Mouse (Mus musculus): ENCODE measurements around the gene Vash2.
"Not testable (repeated sequence)": the region's sequence is repeated elsewhere in the genome, so short reads cannot be mapped to it uniquely, and the experiment has no call there.

Vash2 gene

GRCm38 (mm10) chr1:190974191-190974590 is 4.9 kb downstream of the Vash2 start:
- DNase-seq: no peak

GRCm38 (mm10) chr1:190972612-190973192 is 6.4 kb downstream of the Vash2 start:
- no peak for DNase-seq

DNA sequence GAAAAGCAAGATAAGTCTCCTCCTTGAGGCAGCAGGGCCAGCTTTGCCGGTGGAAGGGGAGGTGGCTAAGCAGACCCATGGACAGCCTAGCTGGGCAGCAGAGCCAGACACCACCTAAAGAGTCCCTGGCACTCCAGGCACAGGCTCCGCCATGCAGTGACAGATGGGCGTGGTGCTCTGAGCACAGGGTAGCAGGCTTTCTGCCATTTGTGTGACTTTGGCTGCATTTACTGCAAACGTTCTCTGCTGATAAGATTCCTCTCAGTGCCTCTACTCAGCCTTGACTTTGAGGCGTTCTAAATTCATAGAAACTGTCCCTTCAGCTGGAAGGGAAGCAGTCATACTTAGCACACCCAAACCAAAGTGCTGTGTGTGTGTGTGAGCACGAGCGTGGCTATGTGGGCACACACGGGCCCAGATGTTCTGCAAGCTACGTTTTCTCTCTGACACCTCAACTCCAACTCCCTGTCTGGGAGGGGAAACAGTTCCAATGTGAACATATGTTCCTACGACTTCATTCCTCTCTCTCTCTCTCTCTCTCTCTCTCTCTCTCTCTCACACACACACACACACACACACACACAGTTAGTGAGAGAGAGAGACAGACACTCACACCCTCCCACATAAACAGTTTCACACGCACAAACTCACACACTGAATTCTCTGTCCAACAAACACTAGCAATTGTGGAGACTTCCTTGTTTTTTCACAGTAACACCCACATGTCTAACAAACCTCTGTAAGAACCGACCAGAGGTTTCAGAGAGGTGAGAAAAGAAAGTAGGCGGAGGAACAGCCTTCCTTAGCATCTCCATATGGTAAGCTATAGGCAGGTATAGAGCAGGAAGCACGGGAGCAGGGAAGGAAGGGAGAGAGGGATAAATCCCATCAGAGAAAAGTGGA is 7.1 kb downstream of the Vash2 start:
- DNase-seq: no peak

DNA sequence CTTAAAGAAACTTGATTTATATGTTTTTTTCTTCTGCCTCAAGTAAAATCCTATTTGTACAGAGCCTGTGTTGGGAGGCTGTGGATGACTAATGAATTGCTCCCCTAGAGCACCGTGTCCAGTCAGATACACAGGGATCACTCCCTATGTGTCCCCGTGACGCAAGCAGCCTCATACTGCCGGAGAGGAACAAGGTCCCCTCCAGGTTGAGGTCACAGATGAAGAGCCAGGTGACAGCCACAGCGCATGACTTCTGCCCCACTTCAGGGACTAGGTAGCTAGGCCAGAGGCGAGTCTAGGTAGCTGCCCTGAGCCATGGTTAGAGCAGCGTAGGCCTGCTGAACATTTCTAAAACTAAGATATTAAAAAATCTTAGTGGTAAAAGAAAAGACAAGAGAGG is 11.1 kb downstream of the Vash2 start:
- DNase-seq: no peak

DNA sequence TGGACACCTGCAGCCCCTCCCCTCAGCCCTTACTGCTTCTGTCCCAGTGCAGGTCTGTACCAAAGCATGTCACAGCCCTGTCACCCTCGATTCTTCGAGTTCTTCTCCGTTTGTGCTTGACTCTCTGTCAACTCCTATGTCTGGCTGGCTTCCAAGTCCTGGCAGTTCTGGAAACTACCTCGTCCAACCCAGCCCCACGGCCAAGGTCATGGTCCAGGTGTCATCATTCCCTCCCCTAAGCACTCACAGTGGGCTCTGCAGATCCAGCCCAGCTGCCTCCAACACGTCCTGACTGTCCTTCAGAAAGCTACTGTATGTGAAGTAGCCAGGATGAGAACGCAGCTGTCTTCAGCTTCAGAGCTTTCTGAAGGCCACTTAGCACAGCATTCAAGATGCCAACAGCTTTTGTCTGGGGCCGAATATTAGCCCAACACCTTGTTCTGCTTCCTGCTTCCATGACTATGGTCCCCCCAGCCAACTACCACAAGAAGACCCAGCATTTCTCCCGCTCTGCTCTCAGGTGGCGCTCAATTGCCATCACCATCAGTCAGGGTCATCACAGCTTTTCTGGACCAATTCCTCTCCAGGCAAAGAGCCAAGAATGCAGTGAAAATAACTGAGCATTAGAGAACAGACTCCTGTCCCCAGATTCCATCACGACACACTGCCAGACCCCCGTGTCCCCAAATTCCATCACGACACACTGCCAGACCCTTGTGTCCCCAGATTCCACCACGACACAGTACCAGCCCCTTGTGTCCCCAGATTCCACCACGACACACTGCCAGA is 13.9 kb downstream of the Vash2 start:
- DNase-seq: no peak

- no peak for DNase-seq
These were observed 16.3 kb downstream of the Vash2 start for GRCm38 (mm10) chr1:190962760-190963159.

DNA sequence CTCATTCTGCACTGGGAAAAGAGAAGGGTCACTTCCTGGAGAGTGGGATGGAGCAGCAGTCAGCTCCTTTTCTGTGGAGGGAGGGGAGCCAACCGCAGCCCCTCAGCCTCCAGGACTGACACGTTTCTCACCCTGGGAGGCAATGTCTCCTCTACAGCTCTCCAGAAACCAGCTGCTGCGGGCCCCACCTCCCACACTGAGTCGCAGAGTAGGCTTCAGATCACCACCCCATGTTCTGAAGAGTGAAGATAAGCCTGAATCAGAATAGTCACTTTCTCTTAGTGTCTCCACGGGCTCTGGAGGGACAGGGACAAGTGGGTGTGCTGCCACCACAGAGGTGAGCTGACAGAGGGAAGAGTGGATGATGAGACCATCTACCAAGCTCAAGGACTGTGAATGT is 20.3 kb downstream of the Vash2 start:
- DNase-seq: no peak

- no peak for DNase-seq
These were observed 26.1 kb downstream of the Vash2 start for GRCm38 (mm10) chr1:190953009-190953408.

- DNase-seq: no peak
These were observed 28.1 kb downstream of the Vash2 start for GRCm38 (mm10) chr1:190951014-190951413.

DNA sequence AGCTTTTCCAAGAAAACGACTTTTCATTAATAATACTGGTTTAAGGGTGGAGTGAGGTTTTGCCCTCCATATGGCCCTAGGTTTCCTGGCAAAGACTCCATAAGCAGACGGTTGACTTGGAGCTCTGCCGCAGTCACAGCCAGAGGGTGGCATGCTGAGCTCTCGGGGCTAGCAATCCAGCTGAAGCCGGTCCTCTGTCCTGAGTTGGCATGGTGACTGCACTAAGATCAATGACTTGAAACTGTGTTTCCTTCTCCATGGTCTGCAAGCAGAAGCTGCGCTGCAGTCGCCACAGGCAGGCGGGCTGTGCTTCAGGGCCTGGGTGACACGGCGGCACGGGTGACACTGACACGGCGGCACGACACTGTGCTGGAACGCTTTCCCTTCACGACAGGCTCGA is 30.2 kb downstream of the Vash2 start:
- no peak for DNase-seq

- no peak for DNase-seq
These were observed 30.7 kb downstream of the Vash2 start for GRCm38 (mm10) chr1:190948439-190948838.

- no peak for DNase-seq
These were observed 31.1 kb downstream of the Vash2 start for GRCm38 (mm10) chr1:190947986-190948385.

DNA sequence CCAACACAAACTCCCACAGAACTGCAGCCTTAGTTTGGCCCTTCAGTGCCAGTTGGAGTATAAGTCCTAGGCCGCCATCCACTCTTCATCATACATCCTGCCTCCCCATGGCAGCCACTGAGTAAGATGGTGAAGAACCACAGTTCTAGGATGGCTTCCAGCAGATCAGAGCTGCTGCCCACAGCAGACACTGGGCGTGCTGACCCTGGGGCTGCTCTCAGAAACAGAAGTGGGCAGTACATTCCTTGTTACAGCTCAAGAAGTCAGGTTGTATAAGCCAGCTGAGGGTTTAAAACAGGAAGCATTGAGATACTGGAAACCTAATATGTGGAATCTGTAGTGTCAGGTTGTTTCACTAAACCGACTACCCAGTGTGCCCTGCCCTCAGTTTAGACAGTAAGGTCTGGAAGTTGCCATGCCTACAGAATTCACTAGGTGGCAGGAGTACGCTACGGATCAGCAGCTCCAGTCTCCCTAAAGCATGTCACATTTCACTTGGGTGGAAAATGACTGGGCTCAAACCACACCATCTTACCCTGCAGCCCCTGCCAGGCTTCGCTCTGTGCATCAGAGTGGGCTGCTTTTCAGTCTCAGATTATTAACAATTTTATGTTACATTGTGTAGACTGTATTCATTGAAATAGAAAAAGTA is 34.9 kb downstream of the Vash2 start:
- peak; percentile 77 for DNase-seq

DNA sequence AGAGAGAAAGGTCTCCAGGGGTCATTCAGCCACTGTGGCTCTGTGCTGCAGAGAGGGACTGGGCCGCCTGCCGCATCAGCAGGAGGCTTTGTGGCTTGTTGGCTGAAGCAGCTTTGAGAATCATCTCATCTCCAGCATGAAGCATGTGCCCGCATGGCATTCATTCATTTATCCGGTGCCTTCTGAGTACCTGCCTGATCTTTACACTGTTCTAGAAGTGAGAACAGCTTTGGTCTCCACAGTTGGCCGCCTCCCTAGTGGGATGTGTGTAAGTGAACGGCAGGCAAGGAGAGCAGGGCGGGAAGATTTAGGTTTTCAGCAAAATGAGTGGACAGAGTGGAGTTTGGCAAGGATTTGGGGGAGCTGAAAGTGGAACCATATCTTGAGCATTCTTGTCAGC is 39.3 kb downstream of the Vash2 start:
- DNase-seq: no peak

DNA sequence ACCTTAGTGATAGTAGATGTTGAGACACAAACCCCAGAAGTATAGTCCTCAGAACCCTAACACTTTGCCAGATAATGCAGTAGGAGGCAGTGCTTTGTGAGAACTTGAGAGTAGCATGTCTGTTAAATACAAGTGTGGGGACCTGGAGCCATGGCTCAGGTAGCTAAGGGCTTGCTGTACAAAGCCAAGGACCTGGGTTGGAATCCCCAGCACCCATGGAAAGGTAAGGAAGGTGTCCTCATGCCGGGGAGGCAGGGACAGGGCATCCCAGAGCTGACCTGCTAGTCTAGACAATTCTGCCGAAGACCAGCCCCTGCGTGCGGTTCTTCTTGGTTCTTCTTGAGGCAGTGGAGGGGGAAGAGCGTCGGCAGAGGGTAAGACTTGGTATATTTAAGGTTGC is 48.9 kb downstream of the Vash2 start:
- DNase-seq: no peak

DNA sequence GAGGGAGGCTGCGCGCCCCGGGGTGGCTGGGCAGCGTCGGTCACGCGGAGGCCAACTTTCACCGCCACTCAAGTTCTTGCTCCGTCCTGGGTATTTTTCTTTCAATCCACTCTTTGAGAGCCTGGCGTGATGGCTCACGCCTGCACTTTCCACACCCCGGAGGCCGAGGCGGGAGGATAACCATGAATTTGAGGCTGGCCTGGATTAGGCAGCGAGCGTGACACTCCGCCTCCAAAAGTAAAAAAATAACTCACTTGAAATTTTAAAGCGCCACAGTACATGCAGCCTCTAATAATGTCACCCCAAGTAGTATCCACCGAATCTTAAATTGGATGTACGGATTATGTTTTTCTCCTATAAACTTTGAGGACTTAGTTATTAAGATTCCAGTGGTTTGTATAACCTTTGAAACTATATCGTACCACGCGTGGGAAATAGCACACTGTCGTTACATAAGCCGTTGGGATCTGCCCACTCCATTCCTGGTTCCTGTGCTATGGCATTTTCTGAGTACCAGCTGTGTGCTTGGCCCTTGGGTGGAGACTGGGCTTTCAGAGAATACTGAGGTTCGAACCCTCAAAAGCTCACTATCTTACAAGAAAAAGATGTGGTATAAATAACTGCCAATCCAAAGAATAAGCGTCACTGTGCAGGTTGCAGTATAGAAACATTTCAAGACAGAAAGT is 49.9 kb downstream of the Vash2 start:
- DNase-seq: peak; percentile 38

GRCm38 (mm10) chr1:190928370-190929009 is 50.6 kb downstream of the Vash2 start:
- peak; percentile 99 for DNase-seq

GRCm38 (mm10) chr1:190927751-190928369 is 51.2 kb downstream of the Vash2 start:
- peak; percentile 27 for DNase-seq

- no peak for DNase-seq
These were observed 51.8 kb downstream of the Vash2 start for GRCm38 (mm10) chr1:190927311-190927710.

DNA sequence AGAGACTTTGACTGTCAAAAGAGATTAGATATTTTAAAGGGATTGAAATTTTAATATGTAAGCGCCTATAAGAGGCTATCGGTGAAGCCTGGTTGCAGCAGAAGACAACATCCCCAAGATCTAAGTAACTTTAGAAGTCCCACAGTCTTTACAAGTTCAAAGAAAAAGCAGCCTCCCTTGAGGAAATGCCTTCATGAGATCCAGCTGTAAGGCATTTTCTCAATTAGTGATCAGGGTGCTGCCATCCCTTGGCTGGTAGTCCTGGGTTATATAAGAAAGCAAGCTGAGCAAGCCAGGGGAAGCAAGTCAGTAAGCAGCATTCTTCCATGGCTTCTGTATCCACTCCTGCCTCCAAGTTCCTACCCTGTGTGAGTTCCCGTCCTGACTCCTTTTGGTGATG is 54.3 kb downstream of the Vash2 start, which contains the start of gene Angel2:
Gene Angel2 (plus strand): TSS at position 301 of the 400 bp plus-strand sequence.
- not testable (repeated sequence) for DNase-seq

- DNase-seq: no peak
These were observed 59.2 kb downstream of the Vash2 start for GRCm38 (mm10) chr1:190919725-190920469.
